Mouse (Mus musculus): ENCODE data around the gene Enoph1. TPM values are rescaled to one million over a fixed set of nuclear protein-coding genes. Genes with fewer than 3 reads are reported as not detected.

Enoph1 gene
- total RNA-seq, 2 experiments from 2014 or later: 28.4 to 35.4 TPM

Other genes starting within 250 kb of the Enoph1 start
- under 1 TPM; 0.48 to 0.63 TPM for gene Vamp9, start 133.7 kb upstream of the Enoph1 start, total RNA-seq (2021)
- gene Hnrnpd, start 61.0 kb upstream of the Enoph1 start, total RNA-seq (2021): 10 to 100 TPM; 82.5 to 88.8 TPM
- 1 to 10 TPM; 1.8 to 2.0 TPM for gene 4930524J08Rik, start 60.9 kb upstream of the Enoph1 start, total RNA-seq (2021)
- 100 to 1,000 TPM in 1 of 2 experiments, 10 to 100 TPM in 1; 89.6 to 124 TPM for gene Hnrnpdl, start 321 bp upstream of the Enoph1 start, total RNA-seq (2021)
- gene Tmem150c, start 119.8 kb downstream of the Enoph1 start, total RNA-seq (2021): 10 to 100 TPM in 1 of 2 experiments, 1 to 10 TPM in 1; 7.5 to 18.3 TPM